Mouse (Mus musculus) neural tube, embryonic 10.5 days (tissue): ENCODE measurements around the gene Krtap12-1.
"Not testable (repeated sequence)": the region's sequence is repeated elsewhere in the genome, so short reads cannot be mapped to it uniquely, and the experiment has no call there.

ENCODE experiments used
- DNase-seq: peaks from one replicate; pipeline ENCODE4 v3.0.0-alpha.2; 2017; ENCODE audit warnings: low spot score; ENCODE audit errors: extremely low spot score

The Krtap12-1 gene

GRCm38 (mm10) chr10:77741924-77742688 is 21.7 kb downstream of the Krtap12-1 start, which contains the start of gene Gm18596:
Gene Gm18596, minus strand, starts transcription at chr10:77742638.
- not testable (repeated sequence) for DNase-seq

- DNase-seq, result not testable (repeated sequence)
Measured at GRCm38 (mm10) chr10:77750686-77751085, 30.3 kb downstream of the Krtap12-1 start.

- not testable (repeated sequence) for DNase-seq
Measured at GRCm38 (mm10) chr10:77751254-77751653, 30.9 kb downstream of the Krtap12-1 start, which contains the start of gene Gm9736. Gene Gm9736, minus strand, starts transcription at chr10:77751354.

- DNase-seq, result not testable (repeated sequence)
Measured at GRCm38 (mm10) chr10:77752312-77752711, 31.9 kb downstream of the Krtap12-1 start.

- no peak for DNase-seq
Measured at GRCm38 (mm10) chr10:77753448-77753847, 33.0 kb downstream of the Krtap12-1 start.

- DNase-seq, result not testable (repeated sequence)
Measured at GRCm38 (mm10) chr10:77759582-77759981, 39.2 kb downstream of the Krtap12-1 start, which contains the start of gene Gm3233. Gene Gm3233, minus strand, starts transcription at chr10:77759682.

GRCm38 (mm10) chr10:77769727-77770126 is 49.3 kb downstream of the Krtap12-1 start:
- no peak for DNase-seq
